Mouse (Mus musculus): ENCODE data around the gene Srpk2.

- TF ChIP-seq MAFK (IDR thresholded peaks at IDR 0.05; ENCODE audit: borderline replicate concordance, low read depth, low read length) (no peak), RCOR1 (IDR thresholded peaks at IDR 0.05; ENCODE audit: low read depth, low read length) (no peak), GABPA (IDR thresholded peaks at IDR 0.05; ENCODE audit: low read depth, low read length) (no peak), POLR2AphosphoS2 (IDR thresholded peaks at IDR 0.05; ENCODE audit: low read length) (no peak), POLR2A (IDR thresholded peaks at IDR 0.05; ENCODE audit: control insufficient read depth in 1 of 2, insufficient read depth in 1 of 2, low read depth in 1 of 2, low read length in 2 of 2, poor library complexity in 1 of 2) (no peak), MEF2A (IDR thresholded peaks at IDR 0.05; ENCODE audit: extremely low read depth, insufficient replicate concordance, low read depth, low read length, poor library complexity, severe bottlenecking) (no peak), CTCF (IDR thresholded peaks at IDR 0.05 in 2 of 3, conservative IDR thresholded peaks at IDR 0.05 in 1 of 3; ENCODE audit: control insufficient read depth in 1 of 3, insufficient read depth in 1 of 3, low read depth in 2 of 3, low read length in 3 of 3, poor library complexity in 1 of 3, severe bottlenecking in 1 of 3) (no peak), UBTF (IDR thresholded peaks at IDR 0.05; ENCODE audit: borderline replicate concordance, insufficient read depth, low read depth, low read length) (no peak), EP300 (IDR thresholded peaks at IDR 0.05; ENCODE audit: low read depth in 1 of 2, low read length in 2 of 2) (no peak), NELFE (IDR thresholded peaks at IDR 0.05; ENCODE audit: low read depth, low read length) (no peak), ELF1 (IDR thresholded peaks at IDR 0.05; ENCODE audit: low read depth, low read length) (no peak), TCF12 (IDR thresholded peaks at IDR 0.05; ENCODE audit: low read depth, low read length) (no peak)
These were observed 32.1 kb downstream of the Srpk2 start for GRCm38 (mm10) chr5:23652326-23652725.
